Mouse (Mus musculus) CD4-positive, CD25-positive, alpha-beta regulatory T cell, adult 4 months (primary cell): ENCODE measurements around the gene Olfr1002. TPM values are rescaled to one million over a fixed set of nuclear protein-coding genes. Genes with fewer than 3 reads are reported as not detected.
"Not testable (repeated sequence)": the region's sequence is repeated elsewhere in the genome, so short reads cannot be mapped to it uniquely, and the experiment has no call there.

Experiments
- ATAC-seq: one replicate; pipeline ENCODE4 v1.8.0; 2017
- polyA plus RNA-seq, 2 experiments: library from polyadenylated mRNA; unstranded; fragments of 100-300 nt; shearing (Covaris generic); gene quantifications; one replicate each; pipeline ENCODE4 v1.2.1; 2017

Olfr1002 gene
- not detected for polyA plus RNA-seq

DNA sequence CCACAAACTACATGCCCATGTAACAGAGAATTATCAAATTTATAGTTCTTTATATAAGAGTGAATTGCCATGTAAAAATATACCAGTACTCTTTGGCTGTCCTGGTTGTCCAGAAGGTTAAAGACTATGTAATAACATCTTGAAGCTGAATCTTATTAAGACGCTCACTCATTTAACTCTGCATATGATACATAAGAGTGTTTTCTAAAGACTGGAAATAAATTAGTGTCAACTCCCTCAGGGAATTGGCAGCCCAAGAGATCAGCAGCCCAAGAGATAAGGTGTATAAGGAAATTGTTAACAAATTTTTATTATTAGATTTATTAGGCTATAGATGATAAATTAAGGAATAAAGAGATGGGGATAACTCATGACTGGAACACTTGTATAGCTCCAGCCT lies at the start of gene Olfr1002:
TSS of gene Olfr1002 (minus strand) at position 101 of the 400 bp plus-strand sequence.
- no peak for ATAC-seq

DNA sequence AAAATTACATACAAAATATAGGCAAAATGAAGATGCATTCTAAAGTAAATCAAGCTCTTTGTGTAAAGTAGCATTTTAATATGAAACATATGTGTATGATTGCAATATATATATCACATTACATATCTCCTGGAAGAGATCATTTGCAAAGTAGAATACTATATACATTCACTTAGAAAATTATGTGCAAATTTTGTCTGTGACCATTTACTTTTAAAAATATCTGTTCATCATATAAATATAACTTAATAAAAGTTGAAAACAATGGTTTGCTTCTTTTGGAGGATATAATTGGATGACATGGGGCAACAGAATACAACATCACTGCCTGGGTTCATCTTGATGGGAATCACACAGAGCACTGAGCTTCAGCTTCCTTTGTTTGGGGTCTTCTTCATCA lies 38.6 kb upstream of the Olfr1002 start, which contains the start of gene Olfr1008:
TSS of gene Olfr1008 (plus strand) at position 301 of the 400 bp plus-strand sequence.
- ATAC-seq = no peak

DNA sequence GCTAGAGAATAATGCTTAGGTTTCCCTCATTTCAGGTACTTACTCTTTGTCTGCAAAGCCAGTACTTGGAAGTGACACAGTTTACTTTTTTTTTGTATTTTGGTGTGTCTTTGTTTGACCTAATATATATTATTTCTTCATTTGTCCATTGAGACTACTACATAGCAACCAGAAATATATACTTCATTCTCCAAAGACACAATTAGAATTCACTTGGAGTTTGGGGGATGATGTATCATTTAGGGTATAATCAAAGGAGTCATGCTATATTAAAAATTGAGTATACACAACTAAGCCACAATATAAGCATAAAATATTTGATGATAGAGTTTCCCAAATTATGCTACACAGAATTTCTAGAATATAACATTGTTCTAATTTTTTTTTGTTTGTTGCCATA lies 28.2 kb upstream of the Olfr1002 start, which contains the start of gene Olfr1006:
TSS of gene Olfr1006 (minus strand) at position 101 of the 400 bp plus-strand sequence.
- ATAC-seq = no peak

DNA sequence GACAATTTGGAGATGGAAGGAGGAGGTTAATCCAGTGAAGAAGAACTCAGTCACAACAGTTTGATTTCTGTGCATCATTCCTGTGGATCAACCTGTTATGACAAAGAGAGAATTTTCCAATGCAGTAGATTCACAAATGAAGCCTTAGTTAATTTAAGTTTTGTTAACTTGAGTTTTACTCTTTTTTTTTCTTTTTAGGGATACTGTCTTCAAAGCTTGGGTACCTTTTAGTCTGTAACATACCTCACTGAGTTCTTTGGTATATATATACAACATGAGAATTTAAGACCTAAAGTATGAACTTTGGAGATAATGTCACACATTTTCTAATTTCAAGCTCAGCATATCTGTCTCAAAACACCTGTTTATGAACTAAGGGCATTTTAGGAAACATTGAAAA lies 13.9 kb upstream of the Olfr1002 start, which contains the start of gene Olfr154:
TSS of gene Olfr154 (minus strand) at position 101 of the 400 bp plus-strand sequence.
- ATAC-seq = not testable (repeated sequence)

DNA sequence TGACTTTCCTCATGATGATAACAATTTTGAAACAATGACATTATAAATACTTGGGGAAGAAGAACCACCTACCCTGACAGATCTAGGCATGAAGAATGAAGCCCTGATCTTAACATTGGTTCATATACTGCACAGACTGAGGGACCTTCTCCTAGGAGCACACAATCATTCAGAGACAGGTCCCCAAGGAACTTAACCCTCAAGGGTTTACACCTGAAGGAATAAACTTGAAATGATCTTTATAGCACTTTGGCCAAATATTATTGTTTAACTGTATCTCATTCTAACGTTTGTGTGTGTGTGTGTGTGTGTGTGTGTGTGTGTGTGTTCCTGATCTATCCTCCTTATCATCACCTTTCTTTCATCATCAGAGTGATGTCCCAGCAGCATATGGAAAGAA lies 38.7 kb downstream of the Olfr1002 start, which contains the start of gene Olfr1000:
TSS of gene Olfr1000 (minus strand) at position 101 of the 400 bp plus-strand sequence.
- ATAC-seq = no peak

Other genes with a start within 250 kb of the Olfr1002 start
- not detected for gene Olfr992, start 241.2 kb downstream of the Olfr1002 start, polyA plus RNA-seq
- gene Olfr993, start 235.8 kb downstream of the Olfr1002 start, polyA plus RNA-seq = not detected
- not detected for gene Olfr994, start 214.3 kb downstream of the Olfr1002 start, polyA plus RNA-seq
- gene Olfr995, start 207.1 kb downstream of the Olfr1002 start, polyA plus RNA-seq = not detected
- not detected for gene 4833423E24Rik, start 131.7 kb downstream of the Olfr1002 start, polyA plus RNA-seq
- not detected for gene Olfr996, start 71.5 kb downstream of the Olfr1002 start, polyA plus RNA-seq
- gene Olfr998, start 61.8 kb downstream of the Olfr1002 start, polyA plus RNA-seq = not detected
- gene Olfr1000, start 38.8 kb downstream of the Olfr1002 start, polyA plus RNA-seq = not detected
- gene Olfr154, start 13.8 kb upstream of the Olfr1002 start, polyA plus RNA-seq = not detected
- gene Olfr1006, start 28.1 kb upstream of the Olfr1002 start, polyA plus RNA-seq = not detected
- not detected for gene Olfr1008, start 38.7 kb upstream of the Olfr1002 start, polyA plus RNA-seq
- not detected for gene Olfr1009, start 64.7 kb upstream of the Olfr1002 start, polyA plus RNA-seq
- gene Olfr1012, start 112.1 kb upstream of the Olfr1002 start, polyA plus RNA-seq = not detected
- not detected for gene Olfr1013, start 116.4 kb upstream of the Olfr1002 start, polyA plus RNA-seq
- gene Olfr1014, start 122.0 kb upstream of the Olfr1002 start, polyA plus RNA-seq = not detected
- gene Olfr1015, start 131.3 kb upstream of the Olfr1002 start, polyA plus RNA-seq = not detected
- not detected for gene Olfr1016, start 151.8 kb upstream of the Olfr1002 start, polyA plus RNA-seq
- gene Olfr1018, start 167.8 kb upstream of the Olfr1002 start, polyA plus RNA-seq = not detected
- gene Olfr1019, start 194.8 kb upstream of the Olfr1002 start, polyA plus RNA-seq = not detected
- not detected for gene Olfr1020, start 196.3 kb upstream of the Olfr1002 start, polyA plus RNA-seq
- not detected for gene Olfr1022, start 217.9 kb upstream of the Olfr1002 start, polyA plus RNA-seq
- gene Olfr1023, start 234.9 kb upstream of the Olfr1002 start, polyA plus RNA-seq = not detected